Mouse (Mus musculus) forebrain, embryonic 13.5 days (tissue): Measurements from ENCODE around the gene Pnkd. TPM values are rescaled to one million over a fixed set of nuclear protein-coding genes. Genes with fewer than 3 reads are reported as not detected.
"Not testable (repeated sequence)": the region's sequence is repeated elsewhere in the genome, so short reads cannot be mapped to it uniquely, and the experiment has no call there.

Source experiments
- ATAC-seq: fragments of 200-750 bp; cut with Nextera tagmentation; 2 replicates; pipeline ENCODE4 v1.8.0; 2017
- H3K27ac ChIP-seq: fragments of 300-500 bp; sonication (generic); 2 replicates; pipeline ENCODE4 v1.5.1; 2015; ENCODE audit warnings: inconsistent platforms, mild to moderate bottlenecking, moderate library complexity
- H3K27me3 ChIP-seq: fragments of 300-500 bp; sonication (generic); 2 replicates; pipeline ENCODE4 v1.6.1; 2015; ENCODE audit warnings: mild to moderate bottlenecking, inconsistent platforms
- H3K36me3 ChIP-seq: fragments of 300-500 bp; sonication (generic); 2 replicates; pipeline ENCODE4 v1.6.1; 2015; ENCODE audit warnings: mild to moderate bottlenecking, inconsistent platforms; ENCODE audit not compliant: poor library complexity, severe bottlenecking
- H3K4me1 ChIP-seq: fragments of 300-500 bp; sonication (generic); 2 replicates; pipeline ENCODE4 v1.6.1; 2015; ENCODE audit warnings: inconsistent platforms
- H3K4me2 ChIP-seq: fragments of 300-500 bp; sonication (generic); 2 replicates; pipeline ENCODE4 v1.6.1; 2015; ENCODE audit warnings: inconsistent platforms, mild to moderate bottlenecking, moderate library complexity
- H3K4me3 ChIP-seq: fragments of 300-500 bp; sonication (generic); 2 replicates; pipeline ENCODE4 v1.5.1; 2015; ENCODE audit warnings: mild to moderate bottlenecking, inconsistent platforms
- H3K9ac ChIP-seq: fragments of 300-500 bp; sonication (generic); 2 replicates; pipeline ENCODE4 v1.6.1; 2015; ENCODE audit warnings: mild to moderate bottlenecking, inconsistent platforms
- H3K9me3 ChIP-seq: fragments of 300-500 bp; sonication (generic); replicated peaks from 2 replicates; pipeline ENCODE4 v1.6.1; 2016; ENCODE audit warnings: inconsistent platforms
- WGBS: fragments of 180-500 bp; shearing (Covaris S2); methylation state at CpG from one replicate; pipeline ENCODE4 v1.1.7; 2015; 5-methylcytosine and 5-hydroxymethylcytosine counted together
- polyA plus RNA-seq: library from polyadenylated mRNA; unstranded; fragments of >200 nt; fragmentation: Nextera tagmentation; extraction: Ambion mirVana; gene quantifications from 2 replicates; pipeline ENCODE4 v1.2.1, GENCODE M21; 2015

The Pnkd gene
- polyA plus RNA-seq, 1 experiment from 2014 or later, result 94.5 TPM

DNA sequence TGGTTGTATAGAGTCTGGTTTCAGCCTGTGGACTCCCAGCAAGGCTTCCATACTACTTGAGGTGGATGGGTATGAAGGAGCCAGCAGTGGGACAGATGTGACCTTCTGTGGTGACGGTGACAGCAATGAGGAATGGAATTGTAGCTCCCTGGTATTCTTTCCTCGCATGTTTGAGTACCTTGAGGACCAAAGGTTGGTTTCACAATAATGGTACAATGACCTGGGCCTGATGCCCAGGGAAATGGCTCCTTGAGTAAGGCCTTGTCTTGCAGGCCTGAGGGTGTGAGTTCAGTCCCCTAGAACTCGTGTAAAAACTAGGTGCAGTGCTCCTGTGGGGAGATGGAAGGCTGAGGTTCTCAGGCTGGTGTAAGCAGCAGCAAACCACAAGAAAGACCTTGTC lies 34.0 kb downstream of the Pnkd start:
- ATAC-seq, result no peak
- H3K36me3 ChIP-seq, result no peaks in the 10 kb centered on the region
- 93% methylated on average over 3 of the region's 3 CpGs for WGBS

DNA sequence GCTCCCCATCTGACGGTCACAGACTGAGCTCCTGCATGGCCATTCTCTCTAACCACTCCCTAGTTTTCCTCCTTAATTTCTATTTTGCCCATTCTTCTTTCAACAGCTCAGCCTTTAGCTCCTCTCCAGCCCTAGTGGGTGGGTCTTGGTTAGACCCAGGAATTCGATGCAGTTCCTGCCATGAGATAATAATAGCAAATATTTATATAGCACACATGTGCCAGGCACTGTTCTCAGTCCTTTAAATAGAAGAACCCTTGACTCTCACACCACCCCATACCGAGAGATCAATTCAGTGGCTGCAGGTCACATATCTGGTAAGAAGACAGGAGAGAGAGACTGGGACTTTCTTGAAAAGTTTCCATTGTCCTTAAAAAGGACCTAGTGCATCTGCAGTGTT lies 36.7 kb downstream of the Pnkd start:
- ATAC-seq, result no peak
- Histone ChIP-seq H3K4me3 (no peak overlapping the region), H3K27me3 (no peaks in the 10 kb centered on the region), H3K4me1 (no peaks in the 10 kb centered on the region), H3K9me3 (no peaks in the 10 kb centered on the region), H3K4me2 (no peak overlapping the region), H3K9ac (no peak overlapping the region), H3K36me3 (no peaks in the 10 kb centered on the region), H3K27ac (no peak overlapping the region)
- 86% methylated on average over 3 of the region's 3 CpGs for WGBS

More for the DNA sequence above, 34.0 kb downstream of the Pnkd start:
- no peaks in the 10 kb centered on the region for H3K9me3 ChIP-seq
- H3K27ac ChIP-seq, result no peak overlapping the region
- no peaks in the 10 kb centered on the region for H3K4me1 ChIP-seq
- no peak overlapping the region for H3K4me3 ChIP-seq
- H3K9ac ChIP-seq, result no peak overlapping the region
- H3K27me3 ChIP-seq, result no peaks in the 10 kb centered on the region
- no peak overlapping the region for H3K4me2 ChIP-seq

DNA sequence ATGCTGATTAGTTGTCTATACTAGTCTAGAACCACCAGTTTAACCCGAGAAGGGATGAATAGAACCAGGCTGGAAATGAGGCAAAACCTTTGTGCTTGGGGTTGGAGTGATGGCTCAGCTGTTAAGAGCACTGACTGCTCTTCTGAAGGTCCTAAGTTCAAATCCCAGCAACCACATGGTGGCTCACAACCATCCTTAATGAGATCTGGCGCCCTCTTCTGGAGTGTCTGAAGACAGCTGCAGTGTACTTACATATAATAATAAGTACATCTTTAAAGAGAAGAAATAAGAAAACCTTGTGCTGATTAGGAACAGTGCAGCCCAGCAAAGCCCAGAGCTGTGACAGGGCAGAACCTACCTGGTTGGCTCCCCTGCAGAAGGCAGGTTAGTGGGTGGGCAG lies 42.2 kb downstream of the Pnkd start:
- not testable (repeated sequence) for H3K27ac ChIP-seq, H3K36me3 ChIP-seq, H3K4me1 ChIP-seq, H3K9me3 ChIP-seq, H3K27me3 ChIP-seq, H3K4me2 ChIP-seq, ATAC-seq, H3K9ac ChIP-seq, H3K4me3 ChIP-seq
- 71% methylated on average over 2 of the region's 2 CpGs for WGBS

DNA sequence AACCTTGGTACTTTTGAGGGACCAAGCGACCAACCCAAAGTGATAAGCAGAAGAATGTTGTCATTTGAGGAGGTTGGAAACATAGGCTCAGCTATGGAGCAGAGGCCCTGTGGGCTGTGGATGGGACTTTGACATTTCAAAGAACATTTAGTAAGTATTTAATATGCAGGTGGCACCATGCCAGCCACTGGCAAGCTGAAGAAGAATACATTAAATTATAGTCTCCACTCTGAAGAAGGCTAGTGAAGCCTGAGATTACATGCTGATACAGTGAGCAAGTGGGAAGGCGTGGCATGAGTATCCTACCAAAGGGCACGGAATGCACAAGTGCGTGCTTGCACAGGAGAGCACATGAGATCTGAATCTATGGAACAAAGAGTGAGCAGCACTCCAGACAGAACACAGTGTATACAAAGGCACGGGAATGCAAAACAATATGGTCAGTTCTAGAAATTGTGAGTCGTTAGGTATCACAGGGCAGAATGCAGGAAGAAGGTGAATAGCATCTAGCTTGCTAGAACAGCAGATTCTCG lies 45.2 kb downstream of the Pnkd start:
- Histone ChIP-seq H3K27ac (no peak overlapping the region), H3K9ac (no peak overlapping the region), H3K4me2 (no peak overlapping the region), H3K36me3 (peaks cover 10% of the 10 kb centered on the region; the same call in 1 of the 2 replicates), H3K4me3 (no peak overlapping the region), H3K27me3 (no peaks in the 10 kb centered on the region), H3K9me3 (no peaks in the 10 kb centered on the region), H3K4me1 (peaks cover 24% of the 10 kb centered on the region)
- no peak for ATAC-seq
- WGBS, result 78% methylated on average over 7 of the region's 7 CpGs

DNA sequence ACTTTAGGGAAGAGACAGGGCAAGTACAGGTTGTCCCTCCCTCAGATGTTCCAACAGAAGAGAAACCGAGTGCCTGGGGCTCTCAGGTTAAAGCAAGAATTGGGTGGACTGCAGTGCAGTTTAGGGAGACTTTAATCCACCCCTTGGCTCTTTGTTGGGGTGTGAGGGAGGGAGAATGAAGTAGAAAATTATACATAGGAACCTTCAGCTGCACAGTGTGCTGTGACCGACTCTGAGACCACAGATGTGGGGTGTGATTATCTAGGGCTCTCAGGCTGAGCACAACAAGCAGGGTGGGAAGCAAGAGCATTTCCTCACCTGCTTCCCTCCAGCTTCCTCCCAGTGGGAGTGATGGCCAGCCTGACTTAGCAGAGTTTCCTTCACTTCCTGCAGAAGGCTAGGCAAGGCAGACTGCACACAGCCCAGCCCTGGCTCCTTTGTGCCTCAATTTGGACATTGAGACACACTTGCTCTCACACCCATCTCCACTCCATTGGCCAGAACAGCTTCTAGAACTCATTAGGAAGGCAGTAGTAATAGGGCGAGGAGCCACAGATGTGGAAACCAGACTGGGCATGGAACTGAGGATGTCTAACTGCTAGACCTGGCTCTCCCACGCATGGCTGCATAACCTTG lies 46.4 kb downstream of the Pnkd start:
- no peak overlapping the region for H3K4me3 ChIP-seq
- no peaks in the 10 kb centered on the region for H3K27me3 ChIP-seq
- no peak overlapping the region for H3K9ac ChIP-seq
- WGBS, result 87% methylated on average over 4 of the region's 4 CpGs
- H3K4me1 ChIP-seq, result peaks cover 24% of the 10 kb centered on the region
- H3K36me3 ChIP-seq, result peaks cover 10% of the 10 kb centered on the region; the same call in 1 of the 2 replicates
- H3K9me3 ChIP-seq, result no peaks in the 10 kb centered on the region
- peak overlapping the region; percentile 14; the same call in 1 of the 2 replicates for H3K27ac ChIP-seq
- no peak overlapping the region for H3K4me2 ChIP-seq
- ATAC-seq, result no peak

DNA sequence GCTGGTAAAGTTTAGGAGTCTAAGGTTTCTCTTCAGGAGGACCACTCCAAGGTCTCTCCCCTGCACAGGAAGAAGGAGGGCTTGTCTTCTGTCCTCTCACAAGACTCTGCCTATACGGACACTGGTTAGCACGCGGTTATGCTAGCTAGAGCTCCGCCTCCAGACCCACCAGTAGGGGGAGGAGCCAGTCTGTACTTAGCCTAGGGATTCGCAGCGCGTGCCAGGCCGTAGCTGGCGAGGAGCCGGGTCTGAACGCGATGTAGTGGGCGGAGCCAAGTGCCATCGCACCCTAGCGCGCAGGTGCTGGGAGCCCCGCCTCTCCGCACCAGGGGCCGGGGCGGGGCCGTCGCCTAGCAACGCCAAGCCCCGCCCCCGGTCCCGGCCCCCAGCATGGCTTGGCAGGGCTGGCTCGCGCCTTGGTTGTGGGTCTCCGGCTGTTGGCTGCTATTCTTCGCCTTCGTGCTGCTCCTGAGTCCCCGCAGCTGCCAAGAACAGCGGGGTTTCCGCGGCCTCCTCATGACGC lies 47.6 kb downstream of the Pnkd start:
- ATAC-seq, result peak; percentile 97
- Histone ChIP-seq H3K27me3 (no peaks in the 10 kb centered on the region), H3K9me3 (no peaks in the 10 kb centered on the region), H3K9ac (peak overlapping the region; percentile 71), H3K36me3 (peaks cover 10% of the 10 kb centered on the region; the same call in 1 of the 2 replicates), H3K27ac (peak overlapping the region; percentile 79), H3K4me2 (peak overlapping the region; percentile 67), H3K4me3 (peak overlapping the region; percentile 49), H3K4me1 (peaks cover 24% of the 10 kb centered on the region)
- under 1% methylated on average over 36 of the region's 36 CpGs for WGBS

DNA sequence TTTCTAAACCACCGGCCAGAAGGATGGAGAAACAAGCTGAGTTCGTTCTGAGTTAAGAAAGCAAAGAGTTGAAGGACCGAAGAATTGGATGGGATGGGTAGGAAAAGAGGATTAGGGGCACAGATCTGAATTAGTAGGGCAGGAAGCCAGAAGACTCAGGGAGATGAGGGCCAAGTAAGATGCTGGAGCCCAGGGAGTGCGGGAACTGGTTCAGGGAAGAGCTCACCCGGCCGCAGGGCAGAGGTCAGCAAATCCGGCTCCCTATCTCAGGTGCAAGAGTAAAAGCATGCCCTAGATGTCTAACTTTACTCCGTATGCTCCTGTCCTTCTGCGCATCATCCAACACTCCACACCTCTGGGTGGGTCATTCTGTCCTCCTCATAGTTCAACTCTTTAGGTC lies 48.2 kb downstream of the Pnkd start:
- peaks cover 8% of the 10 kb centered on the region; the same call in 1 of the 2 replicates for H3K36me3 ChIP-seq
- peaks cover 24% of the 10 kb centered on the region for H3K4me1 ChIP-seq
- peak overlapping the region; percentile 79 for H3K27ac ChIP-seq
- H3K4me2 ChIP-seq, result peak overlapping the region; percentile 67
- 6% methylated on average over 9 of the region's 9 CpGs for WGBS
- no peaks in the 10 kb centered on the region for H3K9me3 ChIP-seq
- H3K9ac ChIP-seq, result peak overlapping the region; percentile 71
- no peaks in the 10 kb centered on the region for H3K27me3 ChIP-seq
- peak; percentile 7 for ATAC-seq
- H3K4me3 ChIP-seq, result peak overlapping the region; percentile 49

DNA sequence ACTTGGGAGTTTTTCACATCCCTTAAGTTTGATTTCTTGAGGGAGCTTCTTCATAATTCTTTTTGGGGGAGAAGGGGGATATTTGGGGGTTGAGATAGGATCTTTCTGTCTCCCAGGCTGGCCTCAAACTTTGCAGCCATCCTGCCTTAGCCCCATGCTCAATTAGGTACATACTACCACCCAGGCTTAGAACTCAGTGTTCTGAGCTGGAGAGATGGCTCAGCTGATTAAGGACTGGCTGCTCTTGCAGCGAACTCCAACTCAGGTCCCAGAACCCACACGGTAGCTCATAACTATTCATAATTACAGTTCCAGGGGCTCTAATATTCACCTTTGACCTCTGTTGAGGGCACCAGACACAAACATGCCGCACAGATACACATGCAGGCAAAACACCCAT lies 49.9 kb downstream of the Pnkd start:
- no peaks in the 10 kb centered on the region for H3K9me3 ChIP-seq
- no peak overlapping the region for H3K4me2 ChIP-seq
- no peak for ATAC-seq
- no peak overlapping the region for H3K4me3 ChIP-seq
- no peak overlapping the region for H3K27ac ChIP-seq
- H3K9ac ChIP-seq, result no peak overlapping the region
- H3K27me3 ChIP-seq, result no peaks in the 10 kb centered on the region
- WGBS, result 85% methylated on average over 3 of the region's 3 CpGs
- H3K36me3 ChIP-seq, result no peaks in the 10 kb centered on the region
- H3K4me1 ChIP-seq, result peaks cover 23% of the 10 kb centered on the region

DNA sequence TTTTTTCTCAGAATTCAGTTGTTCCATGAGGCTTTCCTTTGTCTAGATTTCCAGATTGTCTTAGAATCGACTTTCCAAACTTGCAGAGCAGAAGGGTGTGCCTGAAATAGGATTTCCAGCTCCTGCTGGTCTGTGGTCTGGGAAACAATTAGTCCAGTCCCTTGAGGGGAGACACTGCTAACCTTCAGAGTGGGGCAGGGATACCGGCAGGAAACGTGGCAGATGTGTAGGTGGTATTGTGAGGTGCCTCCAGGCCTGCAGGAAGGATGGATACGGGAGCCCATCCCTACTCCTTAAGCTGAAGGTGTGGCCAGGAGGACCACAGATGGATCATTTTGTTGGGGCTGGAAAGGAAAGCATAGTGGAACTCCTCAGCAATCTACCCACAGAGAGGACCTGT lies 50.3 kb downstream of the Pnkd start:
- no peaks in the 10 kb centered on the region for H3K27me3 ChIP-seq
- ATAC-seq, result no peak
- WGBS, result 56% methylated on average over 4 of the region's 4 CpGs
- H3K4me1 ChIP-seq, result peaks cover 19% of the 10 kb centered on the region
- H3K9me3 ChIP-seq, result no peaks in the 10 kb centered on the region
- H3K4me2 ChIP-seq, result no peak overlapping the region
- H3K27ac ChIP-seq, result no peak overlapping the region
- no peaks in the 10 kb centered on the region for H3K36me3 ChIP-seq
- no peak overlapping the region for H3K4me3 ChIP-seq
- no peak overlapping the region for H3K9ac ChIP-seq

DNA sequence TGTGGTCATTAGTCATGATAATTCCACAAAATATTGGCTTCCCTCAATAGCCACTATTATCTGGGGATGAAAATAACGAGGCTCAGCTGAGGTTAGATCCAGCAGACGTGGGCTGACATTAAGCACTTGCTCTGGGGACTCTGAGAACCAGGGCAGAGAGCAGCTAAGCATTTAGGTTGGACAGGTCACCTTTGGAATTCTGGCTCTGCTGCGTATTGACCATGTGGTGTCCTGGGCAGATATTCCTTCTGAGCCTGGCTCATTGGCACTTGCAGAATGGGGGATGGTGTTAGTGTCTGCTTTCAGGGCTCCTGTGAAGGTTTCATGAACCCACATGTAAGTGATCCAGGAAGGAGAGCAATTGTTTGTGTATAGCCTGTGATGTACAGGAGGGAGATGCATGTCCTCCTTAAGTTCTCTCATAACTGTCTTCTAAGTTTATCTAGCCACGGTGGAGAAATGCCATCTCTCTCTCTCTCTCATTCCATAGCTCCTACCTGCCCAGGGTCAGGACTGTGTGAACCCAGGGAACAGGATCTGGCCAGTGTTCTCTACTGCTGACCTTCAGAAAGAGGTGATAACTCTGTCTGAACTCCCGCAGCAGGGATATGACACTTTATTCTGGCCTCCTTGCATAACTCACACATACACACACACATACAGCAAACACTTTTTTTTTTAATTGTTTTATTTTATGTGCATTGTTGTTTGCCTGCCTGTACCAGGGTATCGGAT lies 50.9 kb downstream of the Pnkd start:
- 72% methylated on average over 6 of the region's 6 CpGs for WGBS
- no peak overlapping the region for H3K4me2 ChIP-seq
- ATAC-seq, result no peak
- peaks cover 14% of the 10 kb centered on the region for H3K4me1 ChIP-seq
- no peaks in the 10 kb centered on the region for H3K9me3 ChIP-seq
- H3K36me3 ChIP-seq, result no peaks in the 10 kb centered on the region
- H3K9ac ChIP-seq, result no peak overlapping the region
- H3K27ac ChIP-seq, result no peak overlapping the region
- H3K4me3 ChIP-seq, result no peak overlapping the region
- H3K27me3 ChIP-seq, result no peaks in the 10 kb centered on the region

DNA sequence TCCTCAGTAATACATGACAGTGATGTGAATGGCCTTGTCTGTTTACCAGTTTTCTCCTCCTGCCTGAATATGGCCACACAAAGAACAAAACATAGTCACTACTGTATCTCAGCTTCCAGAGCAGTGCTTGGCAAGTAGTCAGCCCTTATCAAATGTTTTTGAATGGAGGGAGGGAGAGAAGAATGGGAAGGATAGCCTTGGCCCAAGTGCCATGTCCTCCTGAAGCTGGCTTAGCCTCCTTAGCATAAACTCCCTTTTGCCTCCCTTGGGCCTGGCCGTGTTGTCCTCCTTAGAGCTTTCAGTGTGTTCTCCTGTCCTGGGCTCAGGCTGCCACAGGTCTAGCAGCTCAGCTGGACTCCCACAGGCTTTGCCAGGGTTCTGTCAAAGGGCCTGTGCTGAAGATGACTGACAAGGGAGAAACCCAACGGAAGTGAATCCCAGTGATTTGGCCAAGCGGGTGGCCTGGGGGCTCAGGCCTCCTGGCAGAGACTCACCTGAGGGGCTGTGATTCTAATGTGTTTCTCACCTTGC lies 52.6 kb downstream of the Pnkd start:
- Histone ChIP-seq H3K9me3 (no peaks in the 10 kb centered on the region), H3K36me3 (no peaks in the 10 kb centered on the region), H3K4me3 (no peak overlapping the region), H3K27me3 (no peaks in the 10 kb centered on the region), H3K9ac (no peak overlapping the region), H3K27ac (no peak overlapping the region), H3K4me1 (peaks cover 14% of the 10 kb centered on the region), H3K4me2 (no peak overlapping the region)
- WGBS, result 86% methylated on average over 3 of the region's 3 CpGs
- no peak for ATAC-seq

DNA sequence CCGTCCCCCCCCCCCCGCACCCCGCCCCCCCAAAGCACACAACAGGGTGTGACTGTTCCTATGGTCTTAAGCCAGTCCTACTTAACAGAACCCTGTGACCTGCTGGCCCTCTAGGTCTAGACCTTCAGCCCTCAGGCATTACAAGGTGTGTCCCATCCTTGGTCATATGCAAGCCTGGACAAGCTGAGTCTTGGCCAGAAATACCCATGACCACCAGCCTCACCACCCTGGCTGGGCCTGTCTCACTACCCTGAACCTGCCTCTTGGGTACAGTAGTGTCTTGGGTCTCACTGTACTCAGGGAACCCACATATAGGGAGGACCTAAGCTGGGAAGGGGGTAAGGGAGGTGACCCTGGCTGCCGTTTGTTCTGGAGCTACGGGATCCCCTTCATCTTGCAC lies 53.3 kb downstream of the Pnkd start:
- Histone ChIP-seq H3K4me3 (no peak overlapping the region), H3K9me3 (no peaks in the 10 kb centered on the region), H3K27ac (no peak overlapping the region), H3K4me1 (peaks cover 12% of the 10 kb centered on the region), H3K9ac (no peak overlapping the region), H3K36me3 (no peaks in the 10 kb centered on the region), H3K27me3 (no peaks in the 10 kb centered on the region), H3K4me2 (no peak overlapping the region)
- no peak for ATAC-seq
- WGBS, result 94% methylated on average over 5 of the region's 5 CpGs
